ENCODE assay signal across 14 mouse cellular contexts in the genomic region with DNA sequence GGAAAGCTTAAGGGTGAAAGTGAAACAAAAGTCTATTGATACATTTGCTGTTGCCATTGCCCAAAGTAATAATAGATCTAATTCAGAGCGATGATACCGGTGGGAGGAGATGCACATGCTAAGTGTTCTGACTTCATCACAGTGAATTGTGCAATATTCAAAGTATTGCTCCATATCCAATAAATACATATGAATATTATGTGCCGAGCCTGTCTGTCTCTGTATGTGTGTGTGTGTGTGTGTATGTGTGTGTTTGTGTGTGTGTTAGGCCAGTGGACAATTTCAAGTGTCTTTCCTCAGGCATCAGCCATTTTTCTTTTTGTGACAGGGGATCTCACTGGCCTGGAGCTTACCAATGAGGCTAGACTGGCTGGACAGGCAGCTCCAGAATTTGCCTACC.
"Had no signal": no experiment of that assay in that cellular context is flagged by ENCODE, and none has a peak within 500 bp of the region (broad histone marks: within the 10 kb centered on the region; RNA-seq: fewer than 3 reads in every experiment).

No protein-coding gene starts in this region.

- H3K27me3 ChIP-seq: limb, embryonic 15.5 days; midbrain, embryonic 13.5 days; neural tube, embryonic 13.5 days had no signal

- H3K4me3 ChIP-seq: limb, embryonic 15.5 days; liver, embryonic 15.5 days; midbrain, embryonic 13.5 days; neural tube, embryonic 13.5 days had no signal

- H3K27ac ChIP-seq: limb, embryonic 15.5 days; liver, embryonic 15.5 days; midbrain, embryonic 13.5 days; neural tube, embryonic 13.5 days had no signal

- DNase-seq: kidney, adult 18-20 months; kidney, postnatal 10 days; layer of hippocampus, postnatal 36 days; lung, embryonic 14.5 days; lung, postnatal 14 days; retina, postnatal 1 day; right cerebral cortex, postnatal 4 days; spleen, adult 18-20 months; thymus, adult 18-20 months; thymus, postnatal 14 days had no signal

- ATAC-seq: midbrain, embryonic 13.5 days had no signal

- H3K36me3 ChIP-seq: limb, embryonic 15.5 days; liver, embryonic 15.5 days; midbrain, embryonic 13.5 days; neural tube, embryonic 13.5 days had no signal

- H3K4me1 ChIP-seq: limb, embryonic 15.5 days; midbrain, embryonic 13.5 days; neural tube, embryonic 13.5 days had no signal

- H3K9ac ChIP-seq: limb, embryonic 15.5 days; liver, embryonic 15.5 days; lung, embryonic 14.5 days; midbrain, embryonic 13.5 days; neural tube, embryonic 13.5 days had no signal

- H3K9me3 ChIP-seq: limb, embryonic 15.5 days; liver, embryonic 15.5 days; midbrain, embryonic 13.5 days; neural tube, embryonic 13.5 days had no signal

- H3K4me2 ChIP-seq: limb, embryonic 15.5 days; liver, embryonic 15.5 days; lung, embryonic 14.5 days; midbrain, embryonic 13.5 days; neural tube, embryonic 13.5 days had no signal
